Mouse (Mus musculus) E14TG2a.4 (cell line): Measurements from ENCODE around the gene Mrap2.

Experiments used
- H3K27me3 ChIP-seq: 2 replicates; pipeline ENCODE4 v1.6.1; 2014; ENCODE audit warnings: low read length, control low read depth; ENCODE audit not compliant: insufficient read depth
- H3K36me3 ChIP-seq: 2 replicates; pipeline ENCODE4 v1.6.1; 2014; ENCODE audit warnings: low read length, control low read depth; ENCODE audit not compliant: insufficient read depth
- H3K4me1 ChIP-seq: replicated peaks from 2 replicates; pipeline ENCODE4 v1.6.1; 2014; ENCODE audit warnings: low read depth, low read length, control low read depth
- H3K4me3 ChIP-seq: replicated peaks from 2 replicates; pipeline ENCODE4 v1.5.1; 2014; ENCODE audit warnings: mild to moderate bottlenecking, low read length
- H3K9me3 ChIP-seq: 2 replicates; pipeline ENCODE4 v1.6.1; 2014; ENCODE audit warnings: low read length, control low read depth
- CTCF ChIP-seq: conservative IDR thresholded peaks from 2 replicates; pipeline ENCODE4 v1.5.1; 2014; ENCODE audit warnings: low read length
- NANOG ChIP-seq: IDR thresholded peaks from 2 replicates; pipeline ENCODE4 v1.6.1; 2014; ENCODE audit warnings: borderline replicate concordance, low read length, mixed read lengths
- POU5F1 ChIP-seq: IDR thresholded peaks from 2 replicates; pipeline ENCODE4 v1.6.1; 2014; ENCODE audit warnings: low read length, borderline replicate concordance

Mrap2 gene

DNA sequence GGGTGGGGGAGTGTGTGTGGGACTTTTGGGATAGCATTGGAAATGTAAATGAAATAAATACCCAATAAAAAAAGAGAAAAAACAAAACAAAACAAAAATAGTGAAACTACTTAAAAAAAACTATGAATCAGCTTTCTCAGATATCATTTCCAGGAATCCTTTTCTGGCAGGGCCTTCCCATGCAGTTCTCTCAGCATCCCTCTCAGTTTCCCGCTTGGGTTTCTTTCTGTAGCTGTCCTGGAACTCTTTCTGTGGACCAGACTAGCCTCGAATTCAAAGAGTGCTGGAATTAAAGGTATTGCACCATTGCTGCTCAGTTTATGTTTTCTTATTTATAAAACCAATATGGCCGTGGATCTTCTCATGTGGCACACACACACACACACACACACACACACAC is 1.0 kb upstream of the Mrap2 start:
- Histone ChIP-seq H3K4me1 (peaks cover 22% of the 10 kb centered on the region), H3K9me3 (no peaks in the 10 kb centered on the region), H3K27me3 (peaks cover 56% of the 10 kb centered on the region), H3K36me3 (no peaks in the 10 kb centered on the region), H3K4me3 (no peak overlapping the region)
- TF ChIP-seq POU5F1 = no peak
- no peak for TF ChIP-seq NANOG
- TF ChIP-seq CTCF = no peak

DNA sequence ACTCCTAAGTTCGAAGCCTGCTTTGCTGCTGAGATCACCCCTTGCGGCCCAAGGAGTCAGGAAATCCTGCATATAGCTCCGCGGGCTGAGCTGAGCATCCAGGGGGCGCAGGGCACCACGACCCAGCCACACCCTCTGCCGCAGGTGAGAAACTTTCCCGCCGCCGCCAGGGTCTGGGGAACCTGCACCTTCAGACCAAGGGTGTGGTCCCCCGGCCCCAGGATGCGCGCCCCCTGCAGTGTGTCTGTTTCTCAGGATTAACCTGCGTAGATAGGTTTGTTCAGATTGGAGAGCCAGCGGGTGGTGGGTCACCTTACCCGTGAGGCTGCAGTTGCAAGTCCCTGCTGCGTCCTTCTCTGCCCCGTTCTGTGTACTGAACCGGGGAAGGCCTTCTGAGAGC is 426 bp downstream of the Mrap2 start:
- Histone ChIP-seq H3K4me1 (peaks cover 22% of the 10 kb centered on the region), H3K9me3 (no peaks in the 10 kb centered on the region), H3K36me3 (no peaks in the 10 kb centered on the region), H3K27me3 (peaks cover 50% of the 10 kb centered on the region), H3K4me3 (peak overlapping the region; percentile 65)
- TF ChIP-seq POU5F1 (no peak), CTCF (no peak), NANOG (no peak)

DNA sequence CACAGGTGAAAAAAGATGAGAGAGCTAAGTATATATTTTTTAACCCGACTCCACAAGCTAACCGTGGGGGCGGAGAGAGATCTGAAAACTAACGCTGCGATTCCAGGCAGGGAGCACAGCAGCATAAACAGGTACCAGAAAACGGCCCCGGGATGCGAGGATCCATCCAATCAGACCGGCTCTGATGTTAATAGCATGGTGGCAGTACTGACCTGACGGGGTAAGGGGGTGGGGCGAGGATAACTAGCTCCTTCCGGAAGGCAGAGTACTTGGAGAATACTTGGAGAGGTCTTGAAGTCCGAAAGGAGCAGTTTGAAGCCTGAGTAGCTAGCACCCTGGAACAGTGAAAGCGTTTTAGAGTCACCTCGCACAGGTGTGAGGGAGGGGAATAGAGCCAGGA is 1.1 kb downstream of the Mrap2 start:
- H3K9me3 ChIP-seq = no peaks in the 10 kb centered on the region
- TF ChIP-seq CTCF (no peak), POU5F1 (no peak), NANOG (no peak)
- H3K4me1 ChIP-seq = peaks cover 22% of the 10 kb centered on the region
- H3K4me3 ChIP-seq = peak overlapping the region; percentile 65; the same call in 1 of the 2 replicates
- H3K27me3 ChIP-seq = peaks cover 45% of the 10 kb centered on the region
- H3K36me3 ChIP-seq = no peaks in the 10 kb centered on the region

DNA sequence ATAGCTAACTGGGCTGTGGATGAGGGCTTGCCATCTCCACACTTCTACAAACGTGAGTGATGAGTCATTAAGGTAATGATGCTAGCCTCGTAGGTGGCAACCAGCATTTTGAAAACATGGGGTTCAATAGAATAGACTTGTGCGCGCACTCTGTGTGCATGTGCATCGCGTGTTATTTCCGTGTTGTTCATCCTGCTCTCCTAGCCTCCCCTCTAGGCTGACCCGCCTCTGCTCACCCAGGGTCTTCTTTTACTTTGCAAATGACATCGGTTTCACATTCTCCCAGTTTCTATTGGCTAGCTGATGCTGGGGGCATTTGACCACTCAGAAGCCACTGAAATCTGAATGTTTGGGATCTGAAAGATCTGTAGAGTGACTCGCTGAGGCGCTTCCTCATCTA is 1.6 kb downstream of the Mrap2 start:
- Histone ChIP-seq H3K9me3 (no peaks in the 10 kb centered on the region), H3K4me3 (no peak overlapping the region), H3K4me1 (peaks cover 22% of the 10 kb centered on the region), H3K27me3 (peaks cover 42% of the 10 kb centered on the region), H3K36me3 (no peaks in the 10 kb centered on the region)
- TF ChIP-seq CTCF (no peak), NANOG (no peak), POU5F1 (no peak)

DNA sequence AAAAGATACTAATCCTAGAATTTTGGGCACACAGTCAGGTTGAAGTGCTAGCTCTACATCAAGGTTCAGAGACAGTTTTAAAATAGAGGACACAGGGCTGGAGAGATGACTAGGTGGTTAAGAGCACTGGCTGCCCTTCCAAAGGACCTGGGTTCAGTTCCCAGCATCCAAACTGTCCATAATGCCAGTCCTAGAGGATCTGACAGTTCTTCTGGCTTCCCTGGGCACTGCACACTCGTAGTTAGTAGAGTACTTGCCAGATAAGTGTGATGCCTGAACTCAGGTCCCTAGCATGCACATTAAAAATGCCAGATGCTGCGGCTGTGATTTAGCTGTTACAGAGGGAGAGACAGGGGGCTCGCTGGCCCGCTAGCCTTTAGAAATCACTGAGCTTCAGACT is 2.3 kb downstream of the Mrap2 start:
- peaks cover 22% of the 10 kb centered on the region for H3K4me1 ChIP-seq
- TF ChIP-seq POU5F1 = no peak
- no peak for TF ChIP-seq CTCF
- TF ChIP-seq NANOG = no peak
- no peaks in the 10 kb centered on the region for H3K9me3 ChIP-seq
- H3K4me3 ChIP-seq = no peak overlapping the region
- peaks cover 39% of the 10 kb centered on the region for H3K27me3 ChIP-seq
- no peaks in the 10 kb centered on the region for H3K36me3 ChIP-seq

DNA sequence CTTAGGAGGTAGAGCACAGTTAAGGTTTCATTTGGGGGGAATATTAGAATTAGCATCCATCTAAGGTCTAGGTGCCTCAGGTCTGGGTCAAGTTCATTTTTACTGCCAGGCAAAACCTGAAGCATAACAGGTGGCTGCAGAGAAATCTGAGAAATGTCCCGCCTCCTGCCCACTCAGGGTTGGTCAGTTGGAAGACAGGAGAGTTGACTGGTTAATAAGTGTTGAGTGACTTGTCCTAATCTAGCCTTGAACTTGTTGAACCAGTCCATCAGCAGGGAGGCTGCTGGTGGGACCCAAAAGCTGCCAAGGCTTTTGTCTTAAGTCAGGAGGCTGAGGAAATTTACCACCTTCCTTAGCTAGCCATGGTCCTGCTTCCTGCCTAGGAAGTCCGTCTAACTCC is 3.8 kb downstream of the Mrap2 start:
- no peak overlapping the region for H3K4me3 ChIP-seq
- TF ChIP-seq CTCF = no peak
- no peak for TF ChIP-seq POU5F1
- TF ChIP-seq NANOG = no peak
- no peaks in the 10 kb centered on the region for H3K36me3 ChIP-seq
- H3K27me3 ChIP-seq = peaks cover 39% of the 10 kb centered on the region
- peaks cover 25% of the 10 kb centered on the region for H3K4me1 ChIP-seq
- no peaks in the 10 kb centered on the region for H3K9me3 ChIP-seq

DNA sequence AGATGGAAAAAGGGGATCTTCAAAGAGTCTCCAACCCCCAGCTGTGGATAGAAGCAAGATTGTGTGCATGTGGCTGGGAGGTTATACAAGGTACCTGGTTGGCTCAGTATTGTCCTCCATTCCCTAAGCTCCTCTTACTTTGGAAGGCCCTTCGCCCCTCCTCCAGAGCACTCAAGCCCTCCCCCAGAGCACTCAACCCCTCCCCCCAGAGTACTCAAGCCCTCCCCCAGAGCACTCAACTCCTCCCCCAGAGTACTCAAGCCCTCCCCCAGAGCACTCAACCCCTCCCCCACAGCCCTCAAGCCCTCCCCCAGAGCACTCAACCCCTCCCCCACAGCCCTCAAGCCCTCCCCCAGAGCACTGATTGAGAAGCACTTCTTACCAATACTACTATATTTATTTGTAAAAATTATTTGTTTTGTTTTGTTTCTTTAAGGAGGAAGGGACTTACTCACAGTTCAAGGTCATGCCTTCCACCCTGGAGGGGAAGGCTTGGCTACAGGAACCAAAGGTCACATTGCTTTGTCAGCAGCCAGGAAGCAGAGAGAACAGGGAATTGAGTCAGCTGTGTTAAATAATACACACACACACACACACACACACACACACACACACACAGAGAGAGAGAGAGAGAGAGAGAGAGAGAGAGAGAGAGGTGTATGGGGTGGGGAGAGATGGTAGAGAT is 8.7 kb downstream of the Mrap2 start:
- TF ChIP-seq POU5F1 (no peak), CTCF (no peak), NANOG (no peak)
- no peaks in the 10 kb centered on the region for H3K36me3 ChIP-seq

DNA sequence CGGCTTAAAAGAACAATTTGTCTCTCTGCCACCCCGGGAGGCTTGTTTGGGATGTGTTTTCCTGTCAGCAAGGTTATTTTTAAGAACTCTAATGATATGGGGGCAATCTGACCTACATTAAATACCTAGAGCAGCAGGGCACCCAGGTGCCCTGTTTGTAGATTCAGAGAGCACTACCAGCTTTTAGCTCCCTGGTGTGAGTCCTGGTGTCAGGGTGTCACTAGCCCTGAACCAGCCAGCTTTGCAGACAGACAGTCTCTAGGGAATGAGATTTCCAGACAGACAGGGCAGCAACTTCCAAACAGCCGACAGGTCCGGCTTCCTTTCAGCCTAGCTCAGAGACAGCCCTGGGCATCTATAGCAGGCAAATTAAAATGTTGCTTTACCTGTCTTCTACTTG is 18.5 kb downstream of the Mrap2 start:
- H3K9me3 ChIP-seq = no peaks in the 10 kb centered on the region
- peaks cover 5% of the 10 kb centered on the region for H3K4me1 ChIP-seq
- H3K27me3 ChIP-seq = no peaks in the 10 kb centered on the region
- H3K4me3 ChIP-seq = no peak overlapping the region
- H3K36me3 ChIP-seq = no peaks in the 10 kb centered on the region
- TF ChIP-seq NANOG = no peak
- TF ChIP-seq POU5F1 = no peak
- no peak for TF ChIP-seq CTCF

More for the DNA sequence above, 8.7 kb downstream of the Mrap2 start:
- Histone ChIP-seq H3K4me1 (peaks cover 9% of the 10 kb centered on the region), H3K4me3 (no peak overlapping the region), H3K27me3 (peaks cover under 1% of the 10 kb centered on the region; the same call in 1 of the 2 replicates), H3K9me3 (no peaks in the 10 kb centered on the region)
